Mouse (Mus musculus): ENCODE measurements around the gene Sat1.

DNA sequence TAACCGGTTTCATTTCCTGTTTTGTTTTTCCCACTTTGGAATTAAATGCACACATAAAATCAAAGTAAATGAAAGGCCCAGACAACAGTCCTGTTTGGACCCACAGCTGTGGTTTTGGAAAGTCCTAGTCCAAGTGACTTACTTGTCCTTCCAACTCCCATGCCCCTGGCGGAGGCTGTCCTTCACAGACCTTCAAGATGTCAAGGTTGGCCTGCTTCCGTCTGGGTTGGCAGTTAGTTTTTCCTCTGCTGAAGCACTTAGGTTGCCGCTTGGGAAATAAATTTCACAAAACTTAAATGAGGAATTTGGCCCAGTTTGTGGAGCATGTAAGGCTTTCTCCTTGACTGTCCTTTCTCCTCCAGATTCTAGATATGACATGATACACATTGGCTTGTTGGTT is 24.3 kb downstream of the Sat1 start:
- no peak for TF ChIP-seq MYOD1 (IDR thresholded peaks at IDR 0.05; ENCODE audit: control insufficient read depth in 1 of 3, insufficient read length in 2 of 3, low read depth in 2 of 3)
- no peak for TF ChIP-seq POLR2A (IDR thresholded peaks at IDR 0.05; ENCODE audit: insufficient read length, low read depth)
- no peak for TF ChIP-seq USF1 (IDR thresholded peaks at IDR 0.05; ENCODE audit: low read depth)
- TF ChIP-seq E2F4 (IDR thresholded peaks at IDR 0.05; ENCODE audit: insufficient read depth), result no peak
- no peak for TF ChIP-seq TCF12 (IDR thresholded peaks at IDR 0.05; ENCODE audit: insufficient read depth, poor library complexity, severe bottlenecking)
- no peak for TF ChIP-seq CEBPB (IDR thresholded peaks at IDR 0.05; ENCODE audit: insufficient read depth, poor library complexity, severe bottlenecking)
- TF ChIP-seq MAX (IDR thresholded peaks at IDR 0.05; ENCODE audit: low read depth), result no peak
- TF ChIP-seq POLR2AphosphoS2 (IDR thresholded peaks at IDR 0.05; ENCODE audit: insufficient read length, low read depth), result no peak
- no peak for TF ChIP-seq SRF (IDR thresholded peaks at IDR 0.05; ENCODE audit: control insufficient read depth, insufficient read length, low read depth)
- TF ChIP-seq MYOG (IDR thresholded peaks at IDR 0.05; ENCODE audit: control insufficient read depth in 1 of 3, insufficient read depth in 1 of 3, insufficient read length in 2 of 3, low read depth in 2 of 3), result no peak
